Mouse (Mus musculus) ovary, postnatal 10 days (tissue): ENCODE results near the gene Nudt13.
"Not testable (repeated sequence)": the region's sequence is repeated elsewhere in the genome, so short reads cannot be mapped to it uniquely, and the experiment has no call there.

Experiments used
- DNase-seq: peaks from one replicate; pipeline ENCODE4 v3.0.0; 2022; ENCODE audit warnings: low spot score

The Nudt13 gene

GRCm38 (mm10) chr14:20294117-20294892 lies at the start of gene Nudt13:
Gene Nudt13 (plus strand): TSS chr14:20294697.
- peak; percentile 33 for DNase-seq

DNA sequence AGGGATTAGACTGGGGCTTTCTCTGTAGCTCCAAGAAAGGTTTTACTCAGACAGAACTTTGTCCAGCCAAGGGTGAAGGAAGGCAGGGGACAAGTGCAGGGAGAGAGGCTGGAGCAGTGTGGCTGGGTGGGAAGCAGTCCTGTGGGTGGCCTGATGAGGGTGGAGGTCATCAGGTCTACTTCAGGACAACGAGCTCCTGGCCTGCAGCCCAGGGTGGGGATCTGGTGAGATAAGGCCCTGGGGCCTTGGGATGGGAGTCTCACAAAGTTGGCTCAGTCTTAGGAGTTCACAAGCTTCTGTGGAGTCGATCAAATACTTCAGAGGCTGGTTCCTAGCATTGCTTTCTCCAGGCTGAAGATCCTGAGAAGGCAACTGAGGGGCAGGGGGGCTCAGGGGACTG lies 49.2 kb upstream of the Nudt13 start:
- DNase-seq, result no peak

- DNase-seq, result no peak
Observed at GRCm38 (mm10) chr14:20245861-20246260, 48.6 kb upstream of the Nudt13 start.

GRCm38 (mm10) chr14:20246811-20247266 lies 47.7 kb upstream of the Nudt13 start:
- no peak for DNase-seq

DNA sequence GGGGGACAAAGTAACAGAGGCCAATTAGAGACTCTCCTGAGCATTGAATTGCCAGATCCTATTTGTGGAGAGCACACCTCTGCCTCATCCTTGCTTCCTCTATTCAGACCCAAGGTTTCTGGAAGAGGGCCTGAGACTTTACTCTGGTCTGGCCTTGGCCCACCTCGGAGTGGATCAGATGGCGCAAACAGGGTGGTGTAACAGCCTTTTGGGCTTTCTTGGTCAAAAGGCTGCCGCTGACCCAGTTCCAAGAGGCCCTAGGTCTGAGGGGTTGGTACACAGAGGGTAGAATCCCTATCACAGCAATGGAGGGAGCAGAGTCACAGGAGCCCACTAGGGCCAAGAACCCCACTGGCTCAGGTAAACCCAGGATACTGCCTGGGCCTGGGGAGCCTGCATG lies 46.5 kb upstream of the Nudt13 start:
- no peak for DNase-seq

DNA sequence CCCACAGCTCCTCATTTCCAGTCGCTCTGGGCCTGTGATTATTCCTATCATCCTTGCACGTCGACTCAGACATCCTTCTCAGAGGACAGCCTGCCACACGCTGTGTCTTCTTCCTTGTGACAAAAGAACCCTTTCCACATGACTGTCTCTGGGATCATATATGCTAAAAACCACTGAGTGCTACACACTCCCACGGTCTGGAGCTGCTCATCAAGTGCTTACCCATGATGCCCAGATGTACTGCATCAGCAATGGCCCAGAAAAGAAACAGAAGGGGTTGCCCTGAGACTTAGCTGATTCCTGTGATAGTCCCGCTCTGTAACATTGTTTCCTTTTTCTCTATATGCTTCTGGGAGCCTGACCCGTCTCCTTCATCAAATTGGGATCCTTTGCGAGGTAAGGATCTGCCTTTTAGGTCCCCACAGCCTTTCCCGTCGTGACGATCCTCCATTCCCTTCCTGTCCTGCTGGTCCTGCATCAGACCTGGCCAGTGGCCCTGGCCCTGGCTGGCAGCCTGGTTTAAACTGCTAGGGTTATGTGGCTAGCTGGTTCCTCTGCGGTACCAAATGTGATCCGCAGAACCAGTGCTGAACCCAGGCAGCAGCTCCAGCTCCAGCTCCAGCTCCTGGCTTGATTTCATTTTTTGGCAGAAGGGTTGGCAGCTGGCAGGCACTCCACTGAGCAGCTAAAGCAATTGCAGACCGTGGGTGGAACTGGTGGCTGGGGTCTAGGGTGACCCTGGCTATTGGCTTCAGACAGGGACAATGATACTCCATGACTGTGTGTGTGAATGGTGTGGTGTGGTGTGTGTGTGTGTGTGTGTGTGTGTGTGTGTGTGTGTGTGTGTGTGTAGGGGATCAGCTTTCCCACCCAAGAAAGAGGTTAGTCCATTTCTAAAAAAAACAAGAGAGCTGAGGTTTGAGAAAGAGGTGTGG lies 44.0 kb upstream of the Nudt13 start:
- DNase-seq, result no peak

DNA sequence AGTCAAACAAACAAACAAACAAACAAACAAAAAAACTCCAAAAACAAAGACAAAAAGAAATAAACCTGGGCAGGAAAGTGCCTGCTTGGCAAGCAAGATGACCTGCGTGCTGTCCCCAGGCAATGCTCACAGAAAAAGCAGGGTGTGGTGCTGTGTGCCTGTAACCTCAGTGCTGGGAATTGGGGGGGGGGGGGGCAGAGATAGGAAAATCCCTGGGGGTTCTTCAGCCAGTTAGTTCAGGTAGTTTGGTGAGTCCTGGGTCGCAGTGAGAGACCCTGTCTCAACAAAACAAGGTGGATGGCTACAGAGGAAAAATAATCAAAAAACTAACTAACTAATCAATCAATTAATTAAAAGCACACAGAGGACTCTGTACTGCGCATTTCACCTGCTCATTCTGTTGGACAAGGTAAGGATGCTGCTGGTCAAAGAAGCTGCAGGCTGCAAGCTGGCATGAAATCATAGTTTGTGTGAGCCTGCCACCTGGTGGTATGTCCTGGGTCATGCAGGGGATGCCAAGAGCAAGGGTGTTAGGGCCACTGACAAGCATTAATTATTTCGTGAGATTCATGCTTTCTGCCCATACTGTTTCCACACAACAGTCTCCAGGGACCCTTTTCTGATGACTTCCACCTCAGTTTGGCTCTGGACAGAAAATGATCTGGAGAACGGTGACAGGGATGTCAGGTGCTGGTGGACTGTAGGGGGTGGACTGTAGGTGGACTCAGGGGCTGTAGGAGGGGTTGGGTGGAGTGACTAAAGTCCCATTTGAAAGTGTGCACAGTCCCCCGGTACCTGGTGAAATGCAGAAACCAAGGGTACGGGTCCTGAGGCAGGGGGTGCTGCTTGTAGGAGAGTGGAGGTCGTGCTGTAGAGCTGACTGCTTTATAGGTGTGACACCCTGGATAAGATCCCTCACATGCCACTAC lies 36.0 kb upstream of the Nudt13 start:
- DNase-seq, result peak; percentile 65

DNA sequence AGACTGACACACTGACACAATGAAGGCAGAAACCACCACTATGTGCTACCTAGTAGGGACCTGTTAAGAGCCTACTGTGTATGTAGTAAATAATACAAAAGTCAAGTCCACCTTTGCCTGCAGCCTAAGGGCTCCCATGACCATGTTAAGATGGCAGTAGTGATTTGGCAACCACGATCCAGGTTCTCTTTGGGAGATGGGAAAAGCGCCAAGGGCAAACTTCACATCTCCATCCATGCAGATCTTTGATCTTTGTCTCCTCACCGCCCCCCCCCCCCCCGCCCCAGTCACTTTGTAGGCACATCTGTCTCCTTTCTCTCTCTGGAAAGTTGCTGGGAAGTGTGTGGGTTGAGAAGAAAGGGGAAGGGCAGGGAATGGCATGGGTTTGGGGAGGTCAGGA lies 32.2 kb upstream of the Nudt13 start:
- DNase-seq, result no peak

- no peak for DNase-seq
Observed at GRCm38 (mm10) chr14:20268421-20268820, 26.1 kb upstream of the Nudt13 start.

DNA sequence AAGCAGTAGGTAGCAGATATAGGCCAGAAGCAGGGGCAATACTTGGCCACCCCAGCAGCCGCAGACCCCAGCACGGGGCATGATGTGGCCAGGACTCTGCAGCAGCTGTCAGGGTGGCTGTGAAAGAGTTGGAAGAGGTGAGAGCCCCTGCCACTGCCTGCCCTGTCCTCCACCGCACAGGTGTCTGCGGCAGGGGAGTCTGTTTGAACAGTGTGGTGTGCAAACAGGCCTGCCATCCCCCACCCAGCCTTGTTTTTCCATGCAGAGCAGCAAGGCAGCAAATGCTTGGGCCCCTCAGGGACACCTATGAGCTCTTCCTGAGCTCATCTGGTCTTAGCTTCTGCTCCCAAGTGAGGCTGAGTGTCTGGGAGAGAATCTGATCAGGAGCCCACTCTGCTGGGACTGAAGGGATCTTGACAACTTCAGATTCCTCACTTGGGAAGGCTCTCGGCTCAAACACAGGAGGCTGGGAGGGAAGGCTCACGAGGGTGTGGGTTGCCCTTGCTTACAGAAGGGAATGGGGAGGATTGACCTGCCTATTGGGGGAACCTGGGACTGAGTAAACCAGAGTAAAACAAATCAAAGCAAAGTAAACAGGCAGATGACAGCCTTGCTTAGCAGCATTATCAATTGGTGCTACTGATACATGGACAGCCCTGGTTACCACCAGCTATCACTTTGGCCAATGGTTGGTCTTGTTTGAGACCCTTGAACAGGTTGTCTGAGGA lies 25.3 kb upstream of the Nudt13 start, which contains the start of gene Kcnk16:
TSS of gene Kcnk16 (minus strand) at position 118 of the 728 bp plus-strand sequence.
- no peak for DNase-seq

GRCm38 (mm10) chr14:20291391-20291790 lies 3.1 kb upstream of the Nudt13 start:
- DNase-seq, result no peak

DNA sequence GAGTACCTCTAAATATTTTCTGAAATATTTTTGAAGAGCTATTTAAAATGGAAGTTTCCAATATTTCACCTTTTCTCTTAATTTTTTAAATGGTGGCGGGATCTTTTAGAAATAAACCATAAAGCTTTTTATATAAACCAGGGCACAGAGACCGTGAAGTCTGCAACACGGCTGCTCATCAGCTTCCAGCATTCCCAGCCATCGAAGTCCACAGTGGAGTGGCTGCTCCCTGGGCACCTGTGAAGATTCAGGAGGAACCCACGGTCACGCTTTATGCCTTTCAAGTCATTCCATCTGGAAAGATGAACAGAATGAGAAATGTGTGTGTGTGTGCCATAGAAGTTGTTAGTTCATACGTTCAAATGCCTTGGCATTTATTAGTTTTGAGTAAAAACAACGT lies 450 bp downstream of the Nudt13 start:
- no peak for DNase-seq

DNA sequence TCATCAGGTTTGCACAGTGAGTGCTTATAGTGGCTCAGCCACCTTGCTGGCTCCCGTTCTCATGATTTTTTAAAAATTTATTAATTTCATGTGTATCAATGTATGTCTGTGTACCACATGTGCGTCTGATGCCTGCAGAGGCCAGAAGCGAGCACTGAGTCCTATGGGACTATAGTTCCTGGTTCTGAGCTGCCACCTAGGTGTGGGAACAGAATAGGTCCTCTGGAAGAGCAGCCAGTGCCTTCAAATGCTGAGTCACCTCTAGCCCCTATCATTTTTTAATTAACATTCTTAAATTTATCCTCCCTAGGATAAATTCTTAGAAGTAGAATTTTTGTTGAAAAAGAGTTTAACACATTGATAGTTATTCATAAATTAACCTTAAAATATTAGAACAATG lies 3.1 kb downstream of the Nudt13 start:
- DNase-seq, result no peak

DNA sequence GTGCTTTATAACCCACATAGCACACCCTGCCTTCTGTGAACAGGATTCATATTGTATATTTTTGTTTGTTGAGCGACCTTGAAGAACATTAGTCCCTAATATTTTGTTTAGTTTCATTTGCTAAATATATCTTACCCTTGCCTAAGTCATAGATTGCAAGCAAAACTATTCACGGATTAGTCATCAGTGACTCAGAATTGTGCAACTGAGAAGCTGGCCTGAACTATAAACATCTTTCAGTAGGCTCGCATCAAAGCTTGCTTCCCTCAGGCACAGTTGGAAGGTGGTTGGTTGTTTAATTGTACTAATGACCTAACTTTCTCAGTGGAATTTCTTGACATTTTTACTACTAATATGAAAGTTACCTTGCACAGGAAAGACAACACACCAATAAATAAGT lies 3.6 kb downstream of the Nudt13 start:
- no peak for DNase-seq

DNA sequence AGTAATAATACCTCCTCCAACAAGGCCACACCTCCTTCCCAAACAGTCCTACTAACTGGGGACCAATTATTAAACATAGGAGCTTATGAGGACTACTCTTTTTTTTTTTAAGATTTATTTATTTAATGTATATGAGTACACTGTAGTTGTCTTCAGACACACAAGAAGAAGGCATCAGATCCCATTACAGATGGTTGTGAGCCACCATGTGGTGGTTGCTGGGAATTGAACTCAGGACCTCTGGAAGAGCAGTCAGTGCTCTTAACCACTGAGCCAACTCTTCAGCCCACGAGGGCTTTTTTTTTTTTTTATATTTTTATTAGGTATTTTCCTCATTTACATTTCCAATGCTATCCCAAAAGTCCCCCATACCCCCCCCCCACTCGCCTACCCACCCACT lies 10.6 kb downstream of the Nudt13 start:
- not testable (repeated sequence) for DNase-seq

DNA sequence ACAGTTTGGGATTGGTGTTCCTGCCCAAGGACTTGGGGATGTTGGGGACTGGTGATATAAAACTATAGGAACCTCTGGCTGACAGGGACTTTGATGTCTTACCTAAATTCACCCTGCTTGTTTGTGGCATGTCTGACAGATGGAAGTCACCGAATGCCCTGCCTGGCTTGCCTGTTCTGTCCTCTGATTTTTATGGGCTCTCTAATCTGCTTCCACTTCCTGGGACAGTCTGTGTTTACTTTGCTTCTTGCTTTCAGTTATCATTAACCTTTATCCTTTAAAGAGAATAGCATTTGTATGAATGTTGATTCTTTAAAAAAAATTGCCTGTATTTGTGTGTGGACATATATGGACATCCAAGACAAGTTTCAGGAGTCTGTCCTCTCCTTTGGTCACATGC lies 20.6 kb downstream of the Nudt13 start:
- no peak for DNase-seq

- DNase-seq, result no peak
Observed at GRCm38 (mm10) chr14:20319420-20319819, 24.9 kb downstream of the Nudt13 start.

- DNase-seq, result no peak
Observed at GRCm38 (mm10) chr14:20324196-20324595, 29.7 kb downstream of the Nudt13 start.

DNA sequence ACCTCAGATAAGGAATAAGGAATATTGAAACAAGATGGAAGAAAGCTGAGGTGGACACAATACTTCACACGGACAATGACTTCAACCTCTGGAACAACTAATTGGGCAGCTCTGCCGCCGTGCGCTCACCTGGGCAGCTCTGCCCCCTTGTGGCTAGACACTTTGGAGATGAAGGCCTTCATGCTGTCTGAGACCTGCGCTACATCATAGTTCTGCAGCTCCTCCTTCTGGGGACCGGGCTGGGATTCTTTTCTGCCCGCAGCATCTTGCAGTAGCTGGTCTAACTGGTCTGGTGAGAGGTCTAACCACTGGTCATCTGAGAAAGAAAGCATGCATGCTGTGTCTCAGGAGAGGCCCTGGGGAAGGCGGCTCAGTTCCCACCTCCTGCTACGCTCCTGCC lies 34.0 kb downstream of the Nudt13 start:
- no peak for DNase-seq

GRCm38 (mm10) chr14:20331316-20331715 lies 36.8 kb downstream of the Nudt13 start:
- no peak for DNase-seq

GRCm38 (mm10) chr14:20339415-20339814 lies 44.9 kb downstream of the Nudt13 start:
- no peak for DNase-seq
